Mouse (Mus musculus): ENCODE results near the gene Bzw1.

Gene Bzw1

DNA sequence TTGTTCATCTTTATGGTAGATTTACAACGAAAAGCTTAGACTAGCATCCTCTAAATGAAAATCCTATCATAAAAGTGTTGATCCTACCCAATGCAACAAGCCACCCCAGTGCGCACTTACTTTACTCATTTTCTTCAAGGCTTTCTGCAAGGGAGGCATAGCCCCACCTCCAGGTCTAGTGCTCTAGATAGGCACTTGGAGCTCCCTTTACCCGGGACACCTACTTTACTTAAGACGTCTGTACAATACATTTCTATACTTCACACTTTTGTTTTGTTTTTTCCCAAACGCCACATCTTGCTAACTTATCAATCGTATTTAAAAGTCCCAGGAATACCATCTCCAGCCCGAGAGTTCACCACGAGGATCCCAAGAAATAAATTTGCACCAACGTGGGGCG is 52.0 kb downstream of the Bzw1 start:
- in situ Hi-C loops (cut with MboI; ENCODE audit: unreplicated experiment in 2 of 2): loop anchor here in 1 of 2 experiments (10.0 kb wide), 2 partner anchors 60 to 230 kb away; partner anchors contain the start of gene Orc2

DNA sequence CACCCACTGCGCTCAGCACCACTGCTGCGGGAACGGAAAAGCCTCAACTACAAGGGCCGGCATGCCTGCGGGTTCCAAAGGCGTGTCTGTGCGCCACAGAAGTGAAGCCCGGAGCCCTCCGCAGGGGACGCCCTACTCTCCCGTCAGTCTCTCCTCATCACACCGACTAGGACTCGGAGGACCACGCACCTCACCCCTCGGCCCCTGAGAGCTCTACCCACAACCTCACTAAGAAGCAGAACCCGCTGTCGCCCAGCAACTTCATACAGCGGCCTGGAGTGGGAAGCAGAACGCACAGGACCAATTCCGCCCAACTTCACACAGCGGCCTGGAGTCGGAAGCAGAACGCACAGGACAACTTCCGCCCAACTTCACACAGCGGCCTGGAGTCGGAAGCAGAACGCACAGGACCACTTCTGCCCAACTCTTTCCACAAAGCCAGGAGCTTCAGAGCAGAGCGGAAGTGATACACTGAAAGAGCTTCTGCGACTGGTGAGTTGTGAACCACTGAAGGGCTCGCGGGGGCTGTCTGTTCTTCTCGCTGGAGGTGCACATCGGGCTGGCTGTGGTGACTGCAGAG is 52.5 kb downstream of the Bzw1 start, which contains the start of the genes Nif3l1 and Ppil3:
Gene Nif3l1, plus strand, starts transcription at position 9 of the 580 bp plus-strand sequence.
Gene Ppil3, minus strand, starts transcription at position 344 of the 580 bp plus-strand sequence.
- in situ Hi-C loops (cut with MboI; ENCODE audit: unreplicated experiment in 2 of 2): loop anchor here in 1 of 2 experiments (10.0 kb wide), 2 partner anchors 60 to 230 kb away; partner anchors contain the start of gene Orc2

DNA sequence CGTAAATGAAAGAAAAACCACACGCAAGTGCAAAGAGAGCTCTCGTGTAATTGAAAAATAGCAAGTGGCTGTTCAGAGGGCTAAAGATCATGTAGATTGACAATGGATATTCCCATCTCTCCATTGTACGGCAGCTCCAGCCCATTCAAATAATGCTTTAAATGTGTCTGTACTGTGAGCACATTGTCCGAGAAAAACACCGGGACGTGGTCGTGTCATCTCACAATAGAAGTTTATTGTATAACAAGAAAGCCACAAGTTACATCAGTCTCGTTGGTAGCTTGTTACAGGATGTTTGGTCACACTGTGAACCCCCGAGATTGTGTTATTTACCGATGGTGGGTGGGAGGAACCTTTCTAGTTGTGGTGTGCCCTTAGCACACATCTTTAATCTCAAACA is 53.2 kb downstream of the Bzw1 start:
- in situ Hi-C loops (cut with MboI; ENCODE audit: unreplicated experiment in 2 of 2): loop anchor here in 1 of 2 experiments (10.0 kb wide), 2 partner anchors 59 to 229 kb away; partner anchors contain the start of gene Orc2

DNA sequence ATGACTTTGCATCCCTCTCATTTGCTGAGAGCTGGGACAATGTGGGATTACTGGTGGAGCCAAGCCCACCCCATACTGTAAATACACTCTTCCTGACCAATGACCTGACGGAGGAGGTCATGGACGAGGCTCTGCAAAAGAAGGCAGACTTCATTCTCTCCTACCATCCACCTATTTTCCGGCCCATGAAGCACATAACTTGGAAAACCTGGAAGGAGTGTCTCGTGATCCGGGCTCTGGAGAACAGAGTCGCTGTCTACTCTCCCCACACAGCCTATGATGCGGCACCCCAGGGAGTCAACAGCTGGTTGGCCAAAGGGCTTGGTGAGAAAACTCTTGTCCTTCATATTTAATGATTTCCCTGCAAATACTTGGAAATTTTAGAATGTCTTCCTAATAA is 55.1 kb downstream of the Bzw1 start:
- in situ Hi-C loops (cut with MboI; ENCODE audit: unreplicated experiment in 2 of 2): loop anchor here in 1 of 2 experiments (10.0 kb wide), 2 partner anchors 57 to 227 kb away; partner anchors contain the start of gene Orc2

DNA sequence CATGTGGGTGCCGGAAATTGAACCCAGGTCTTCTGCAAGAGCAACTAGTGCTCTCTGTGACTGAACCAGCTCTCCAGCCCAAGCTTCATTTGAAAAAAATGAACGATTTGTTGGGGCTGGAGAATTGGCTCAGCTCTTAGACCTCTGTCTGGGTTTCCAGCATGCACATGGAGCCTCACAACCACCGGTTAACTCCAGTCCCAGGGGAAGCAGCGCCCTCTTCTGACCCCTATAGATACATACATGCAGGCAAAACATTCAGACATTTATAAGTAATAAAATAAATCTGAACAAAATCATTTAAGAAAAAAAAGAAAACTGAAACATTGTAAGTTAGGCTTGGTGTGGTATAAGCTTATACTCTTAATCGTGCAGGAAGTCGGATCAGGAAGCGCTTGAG is 55.7 kb downstream of the Bzw1 start:
- in situ Hi-C loops (cut with MboI; ENCODE audit: unreplicated experiment in 2 of 2): loop anchor here in 1 of 2 experiments (10.0 kb wide), 2 partner anchors 56 to 226 kb away; partner anchors contain the start of gene Orc2

DNA sequence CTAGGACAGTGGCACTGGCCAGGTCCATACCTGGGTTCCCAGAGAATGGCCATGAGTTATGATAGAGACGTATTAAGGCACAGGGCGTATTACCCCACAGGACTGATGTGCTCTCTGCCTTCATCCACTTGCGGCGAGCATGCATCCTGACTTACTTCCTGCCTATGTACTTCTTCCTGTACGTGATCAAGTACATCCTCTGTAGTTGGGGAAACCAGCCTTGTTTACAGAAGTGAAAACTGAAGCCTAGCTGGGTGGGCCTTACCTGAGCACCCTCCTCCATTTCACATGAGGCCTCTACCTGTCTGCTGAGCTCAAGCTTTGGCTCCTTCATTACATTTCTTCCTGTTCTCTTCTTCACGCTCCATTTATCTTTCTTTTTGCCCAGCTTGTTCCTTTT is 61.6 kb downstream of the Bzw1 start:
- in situ Hi-C loops (cut with MboI; ENCODE audit: unreplicated experiment in 2 of 2): no loop called here

Measured in v-Abl transformed pro-B cells (cell line).